Mouse (Mus musculus) B cell, adult 67 days (primary cell): ENCODE measurements around the gene Gbp7. TPM values are rescaled to one million over a fixed set of nuclear protein-coding genes. Genes with fewer than 3 reads are reported as not detected.

Experiments used
- total RNA-seq, 2 experiments: library from RNA; stranded (reverse); gene quantifications; 4 replicates each; pipeline ENCODE4 v1.2.4; 2023

Gene Gbp7
- 10 to 100 TPM; 13.7 to 17.6 TPM for total RNA-seq

GRCm38 (mm10) chr3:142530087-142530953, at the start of gene Gbp7:
Gene Gbp7, plus strand, starts transcription at chr3:142530342.

GRCm38 (mm10) chr3:142493536-142494061, 36.5 kb upstream of the Gbp7 start, which contains the start of gene Gbp5:
Gene Gbp5, plus strand, starts transcription at chr3:142493978.

GRCm38 (mm10) chr3:142559632-142560228, 29.6 kb downstream of the Gbp7 start, which contains the start of gene Gbp3:
Gene Gbp3, plus strand, starts transcription at chr3:142560026.

GRCm38 (mm10) chr3:142594547-142594946, 64.4 kb downstream of the Gbp7 start, which contains the start of gene Gbp2b:
Gene Gbp2b, plus strand, starts transcription at chr3:142594847.

Other genes with a start within 250 kb of the Gbp7 start
- 10 to 100 TPM; 41.3 to 44.2 TPM for gene Pdlim5, start 134.6 kb upstream of the Gbp7 start, total RNA-seq
- gene Gbp5, start 36.4 kb upstream of the Gbp7 start, total RNA-seq = 10 to 100 TPM; 27.9 to 33.8 TPM
- 10 to 100 TPM; 45.1 to 52.1 TPM for gene Gbp3, start 29.7 kb downstream of the Gbp7 start, total RNA-seq
- gene Gbp2b, start 64.5 kb downstream of the Gbp7 start, total RNA-seq = not detected
- 1 to 10 TPM; 7.2 to 9.5 TPM for gene Gbp2, start 90.3 kb downstream of the Gbp7 start, total RNA-seq
- gene Kyat3, start 170.7 kb downstream of the Gbp7 start, total RNA-seq = 1 to 10 TPM; 4.4 to 6.5 TPM
- gene Gtf2b, start 234.7 kb downstream of the Gbp7 start, total RNA-seq = 10 to 100 TPM; 75.8 to 89.3 TPM